Mouse (Mus musculus): ENCODE measurements around the gene Gcc2. TPM values are rescaled to one million over a fixed set of nuclear protein-coding genes. Genes with fewer than 3 reads are reported as not detected.
"Not testable (repeated sequence)": the region's sequence is repeated elsewhere in the genome, so short reads cannot be mapped to it uniquely, and the experiment has no call there.

Gcc2 gene
- total RNA-seq, 2 experiments from 2014 or later, result 26.5 to 29.2 TPM

GRCm38 (mm10) chr10:58231088-58231487 is 24.2 kb upstream of the Gcc2 start:
- DNase-seq (ENCODE audit: low spot score in 2 of 2), result peak in 1 of 2 experiments; percentile 63

- DNase-seq (ENCODE audit: low spot score in 2 of 2), result peak; percentile 78 to 87
Observed at GRCm38 (mm10) chr10:58231779-58232640, 23.3 kb upstream of the Gcc2 start.

GRCm38 (mm10) chr10:58232641-58232969 is 22.7 kb upstream of the Gcc2 start, which contains the start of gene Duxf3:
TSS of gene Duxf3 (minus strand) at chr10:58232675.
- not testable (repeated sequence) for DNase-seq (ENCODE audit: low spot score in 2 of 2)

GRCm38 (mm10) chr10:58233054-58233739 is 22.1 kb upstream of the Gcc2 start:
- DNase-seq (ENCODE audit: low spot score in 2 of 2), result peak in 1 of 2 experiments; percentile 44

GRCm38 (mm10) chr10:58233740-58234121 is 21.6 kb upstream of the Gcc2 start:
- DNase-seq (ENCODE audit: low spot score in 2 of 2), result not testable (repeated sequence)

- not testable (repeated sequence) for DNase-seq (ENCODE audit: low spot score in 2 of 2)
Observed at GRCm38 (mm10) chr10:58234985-58235384, 20.3 kb upstream of the Gcc2 start.

GRCm38 (mm10) chr10:58236613-58237012 is 18.7 kb upstream of the Gcc2 start, which contains the start of gene Gm4981:
TSS of gene Gm4981 (minus strand) at chr10:58236701.
- DNase-seq (ENCODE audit: low spot score in 2 of 2), result no peak

GRCm38 (mm10) chr10:58238984-58239740 is 16.1 kb upstream of the Gcc2 start:
- peak; percentile 62 to 70 for DNase-seq (ENCODE audit: low spot score in 2 of 2)

GRCm38 (mm10) chr10:58249535-58249934 is 5.8 kb upstream of the Gcc2 start:
- DNase-seq (ENCODE audit: low spot score in 2 of 2), result no peak

- DNase-seq (ENCODE audit: low spot score in 2 of 2), result peak in 1 of 2 experiments; percentile 9
Observed at GRCm38 (mm10) chr10:58254635-58255175, 592 bp upstream of the Gcc2 start.

- no peak for DNase-seq (ENCODE audit: low spot score in 2 of 2)
Observed at GRCm38 (mm10) chr10:58255954-58256353, 657 bp downstream of the Gcc2 start.

- DNase-seq (ENCODE audit: low spot score in 2 of 2), result peak in 1 of 2 experiments; percentile 12
Observed at GRCm38 (mm10) chr10:58258466-58258865, 3.2 kb downstream of the Gcc2 start.

- no peak for DNase-seq (ENCODE audit: low spot score in 2 of 2)
Observed at GRCm38 (mm10) chr10:58282238-58282637, 26.9 kb downstream of the Gcc2 start.

GRCm38 (mm10) chr10:58290742-58291141 is 35.4 kb downstream of the Gcc2 start:
- no peak for DNase-seq (ENCODE audit: low spot score in 2 of 2)

GRCm38 (mm10) chr10:58294246-58294645 is 38.9 kb downstream of the Gcc2 start:
- no peak for DNase-seq (ENCODE audit: low spot score in 2 of 2)

GRCm38 (mm10) chr10:58295605-58296004 is 40.3 kb downstream of the Gcc2 start:
- DNase-seq (ENCODE audit: low spot score in 2 of 2), result no peak

- no peak for DNase-seq (ENCODE audit: low spot score in 2 of 2)
Observed at GRCm38 (mm10) chr10:58304996-58305395, 49.7 kb downstream of the Gcc2 start.

- DNase-seq (ENCODE audit: low spot score in 2 of 2), result no peak
Observed at GRCm38 (mm10) chr10:58306897-58307296, 51.6 kb downstream of the Gcc2 start.

- no peak for DNase-seq (ENCODE audit: low spot score in 2 of 2)
Observed at GRCm38 (mm10) chr10:58310791-58311190, 55.5 kb downstream of the Gcc2 start.

- no peak for DNase-seq (ENCODE audit: low spot score in 2 of 2)
Observed at GRCm38 (mm10) chr10:58312887-58313286, 57.6 kb downstream of the Gcc2 start.

GRCm38 (mm10) chr10:58320881-58321280 is 65.6 kb downstream of the Gcc2 start:
- DNase-seq (ENCODE audit: low spot score in 2 of 2), result no peak
